Mouse (Mus musculus): ENCODE data around the gene Olfr486. TPM values are rescaled to one million over a fixed set of nuclear protein-coding genes. Genes with fewer than 3 reads are reported as not detected.
"Not testable (repeated sequence)": the region's sequence is repeated elsewhere in the genome, so short reads cannot be mapped to it uniquely, and the experiment has no call there.

Olfr486 gene
- polyA plus RNA-seq (2015; fragmentation: Nextera tagmentation; extraction: Ambion mirVana): not detected in 2 replicates

GRCm38 (mm10) chr7:108172642-108173041, at the start of gene Olfr486:
TSS of gene Olfr486 (minus strand) at chr7:108172742.
- not testable (repeated sequence) for ATAC-seq (ENCODE audit: low FRiP score, low TSS enrichment)
- WGBS: 83% methylated on average over 1 of the region's 1 CpGs

GRCm38 (mm10) chr7:108214536-108214935, 42.0 kb upstream of the Olfr486 start, which contains the start of gene Olfr487:
TSS of gene Olfr487 (minus strand) at chr7:108214636.
- H3K4me2 ChIP-seq (replicated peaks; ENCODE audit: low read depth, low read length); H3K4me1 ChIP-seq (ENCODE audit: insufficient read depth, low read length); H3K9me3 ChIP-seq (ENCODE audit: low read length); H3K4me3 ChIP-seq (ENCODE audit: low read length); H3K9ac ChIP-seq (replicated peaks; ENCODE audit: low read length); H3K36me3 ChIP-seq (ENCODE audit: insufficient read depth, low read length); H3K27ac ChIP-seq (ENCODE audit: low read length); ATAC-seq (ENCODE audit: low FRiP score, low TSS enrichment); H3K27me3 ChIP-seq (ENCODE audit: insufficient read depth, low read length): not testable (repeated sequence)

More at GRCm38 (mm10) chr7:108172642-108173041, at the start of gene Olfr486:
- not testable (repeated sequence) for H3K27ac ChIP-seq (ENCODE audit: low read length); H3K9ac ChIP-seq (replicated peaks; ENCODE audit: low read length); H3K4me3 ChIP-seq (ENCODE audit: low read length); H3K4me1 ChIP-seq (ENCODE audit: insufficient read depth, low read length); H3K27me3 ChIP-seq (ENCODE audit: insufficient read depth, low read length); H3K36me3 ChIP-seq (ENCODE audit: insufficient read depth, low read length); H3K4me2 ChIP-seq (replicated peaks; ENCODE audit: low read depth, low read length); H3K9me3 ChIP-seq (ENCODE audit: low read length)

- 66% methylated on average over 6 of the region's 6 CpGs for WGBS
- no peak for ATAC-seq (ENCODE audit: low FRiP score, low TSS enrichment)
- no peaks in the 10 kb centered on the region for H3K9me3 ChIP-seq (ENCODE audit: low read length)
- H3K4me3 ChIP-seq (ENCODE audit: low read length): no peak overlapping the region
- H3K27ac ChIP-seq (ENCODE audit: low read length): no peak overlapping the region
- no peaks in the 10 kb centered on the region for H3K36me3 ChIP-seq (ENCODE audit: insufficient read depth, low read length)
- H3K9ac ChIP-seq (replicated peaks; ENCODE audit: low read length): no peak overlapping the region
- no peak overlapping the region for H3K4me2 ChIP-seq (replicated peaks; ENCODE audit: low read depth, low read length)
- no peaks in the 10 kb centered on the region for H3K27me3 ChIP-seq (ENCODE audit: insufficient read depth, low read length)
- H3K4me1 ChIP-seq (ENCODE audit: insufficient read depth, low read length): no peaks in the 10 kb centered on the region
Observed at GRCm38 (mm10) chr7:108196938-108197337, 24.4 kb upstream of the Olfr486 start.

- not testable (repeated sequence) for ATAC-seq (ENCODE audit: low FRiP score, low TSS enrichment); H3K4me3 ChIP-seq (ENCODE audit: low read length); H3K4me1 ChIP-seq (ENCODE audit: insufficient read depth, low read length); H3K27ac ChIP-seq (ENCODE audit: low read length); H3K9me3 ChIP-seq (ENCODE audit: low read length); H3K4me2 ChIP-seq (replicated peaks; ENCODE audit: low read depth, low read length); H3K36me3 ChIP-seq (ENCODE audit: insufficient read depth, low read length); H3K27me3 ChIP-seq (ENCODE audit: insufficient read depth, low read length); H3K9ac ChIP-seq (replicated peaks; ENCODE audit: low read length)
- 58% methylated on average over 3 of the region's 3 CpGs for WGBS
Observed at GRCm38 (mm10) chr7:108196337-108196736, 23.8 kb upstream of the Olfr486 start.

DNA sequence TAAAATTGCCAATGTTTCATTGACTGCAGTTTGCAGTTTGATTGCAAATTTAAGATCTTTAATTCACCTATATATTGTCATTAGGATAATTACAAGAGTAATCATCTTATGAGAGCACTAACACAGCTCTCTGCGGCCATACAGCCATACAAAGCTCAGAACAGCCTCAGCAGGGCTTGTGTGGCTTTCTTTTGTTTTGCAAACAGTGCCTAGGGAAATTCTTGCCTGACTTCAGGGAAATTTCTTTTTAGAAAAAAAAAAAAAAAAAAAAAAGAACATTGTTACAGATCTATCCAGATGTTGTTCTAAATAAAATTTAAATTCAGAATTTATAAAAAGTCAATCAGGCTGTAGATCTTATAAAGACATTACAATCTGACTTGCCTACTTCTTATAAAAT, 20.2 kb upstream of the Olfr486 start:
- H3K27ac ChIP-seq (ENCODE audit: low read length); H3K9ac ChIP-seq (replicated peaks; ENCODE audit: low read length); H3K36me3 ChIP-seq (ENCODE audit: insufficient read depth, low read length); H3K9me3 ChIP-seq (ENCODE audit: low read length); H3K4me3 ChIP-seq (ENCODE audit: low read length); ATAC-seq (ENCODE audit: low FRiP score, low TSS enrichment); H3K4me1 ChIP-seq (ENCODE audit: insufficient read depth, low read length); H3K27me3 ChIP-seq (ENCODE audit: insufficient read depth, low read length); H3K4me2 ChIP-seq (replicated peaks; ENCODE audit: low read depth, low read length): not testable (repeated sequence)
- 65% methylated on average over 1 of the region's 1 CpGs for WGBS

GRCm38 (mm10) chr7:108191196-108191595, 18.7 kb upstream of the Olfr486 start:
- not testable (repeated sequence) for H3K27me3 ChIP-seq (ENCODE audit: insufficient read depth, low read length); H3K36me3 ChIP-seq (ENCODE audit: insufficient read depth, low read length); H3K4me2 ChIP-seq (replicated peaks; ENCODE audit: low read depth, low read length); H3K9ac ChIP-seq (replicated peaks; ENCODE audit: low read length); ATAC-seq (ENCODE audit: low FRiP score, low TSS enrichment); H3K9me3 ChIP-seq (ENCODE audit: low read length); H3K4me1 ChIP-seq (ENCODE audit: insufficient read depth, low read length); H3K4me3 ChIP-seq (ENCODE audit: low read length); H3K27ac ChIP-seq (ENCODE audit: low read length)
- WGBS: 50% methylated on average over 2 of the region's 2 CpGs

DNA sequence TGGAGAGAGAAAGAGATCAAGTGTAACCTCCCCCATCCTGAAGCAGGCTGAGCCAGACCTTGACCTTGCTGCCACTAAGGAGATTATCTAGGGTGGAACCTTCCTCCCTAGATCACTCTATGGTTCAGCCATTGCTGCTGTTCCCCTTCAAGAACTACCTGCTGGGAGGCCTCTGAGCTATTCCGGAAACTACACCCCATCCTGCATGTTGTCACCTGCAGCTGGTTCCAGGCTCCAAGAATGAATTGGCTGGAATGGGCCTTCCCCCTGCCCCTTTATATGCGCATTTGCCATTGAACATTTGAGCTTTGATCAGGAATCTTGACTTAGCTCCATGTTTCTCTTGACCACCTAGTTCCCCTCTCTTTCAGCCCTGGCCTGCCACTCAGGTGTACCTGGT, 12.7 kb upstream of the Olfr486 start:
- H3K36me3 ChIP-seq (ENCODE audit: insufficient read depth, low read length); ATAC-seq (ENCODE audit: low FRiP score, low TSS enrichment); H3K9me3 ChIP-seq (ENCODE audit: low read length); H3K4me2 ChIP-seq (replicated peaks; ENCODE audit: low read depth, low read length); H3K9ac ChIP-seq (replicated peaks; ENCODE audit: low read length); H3K4me3 ChIP-seq (ENCODE audit: low read length); H3K27ac ChIP-seq (ENCODE audit: low read length); H3K4me1 ChIP-seq (ENCODE audit: insufficient read depth, low read length); H3K27me3 ChIP-seq (ENCODE audit: insufficient read depth, low read length): not testable (repeated sequence)
- WGBS: 85% methylated on average over 2 of the region's 2 CpGs

DNA sequence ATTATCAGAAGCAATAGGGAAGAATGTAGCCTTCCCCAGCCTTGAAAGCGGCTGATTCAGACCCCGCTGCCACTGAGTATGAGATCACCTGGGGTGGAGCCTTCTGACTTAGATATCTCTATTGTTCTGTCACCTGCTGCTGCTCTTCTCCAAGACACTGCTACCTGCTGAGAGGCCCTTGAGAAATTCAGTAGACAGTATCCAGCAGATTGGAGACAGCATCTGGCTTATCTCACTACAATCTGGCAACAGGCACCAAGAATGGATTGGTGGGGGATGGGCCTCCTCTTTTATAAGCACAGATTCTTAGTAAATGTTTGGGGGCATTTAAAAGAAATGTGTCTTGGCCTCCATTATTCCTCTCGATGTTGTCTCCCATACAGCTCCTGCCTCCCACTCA, 11.9 kb upstream of the Olfr486 start:
- H3K4me2 ChIP-seq (replicated peaks; ENCODE audit: low read depth, low read length); H3K9me3 ChIP-seq (ENCODE audit: low read length); ATAC-seq (ENCODE audit: low FRiP score, low TSS enrichment); H3K36me3 ChIP-seq (ENCODE audit: insufficient read depth, low read length); H3K4me1 ChIP-seq (ENCODE audit: insufficient read depth, low read length); H3K9ac ChIP-seq (replicated peaks; ENCODE audit: low read length); H3K4me3 ChIP-seq (ENCODE audit: low read length); H3K27me3 ChIP-seq (ENCODE audit: insufficient read depth, low read length); H3K27ac ChIP-seq (ENCODE audit: low read length): not testable (repeated sequence)
- 82% methylated on average over 3 of the region's 3 CpGs for WGBS

GRCm38 (mm10) chr7:108159771-108160170, 12.8 kb downstream of the Olfr486 start, which contains the start of gene Olfr485:
TSS of gene Olfr485 (minus strand) at chr7:108159871.
- Histone ChIP-seq H3K36me3 (ENCODE audit: insufficient read depth, low read length) (no peaks in the 10 kb centered on the region), H3K4me1 (ENCODE audit: insufficient read depth, low read length) (no peaks in the 10 kb centered on the region)

DNA sequence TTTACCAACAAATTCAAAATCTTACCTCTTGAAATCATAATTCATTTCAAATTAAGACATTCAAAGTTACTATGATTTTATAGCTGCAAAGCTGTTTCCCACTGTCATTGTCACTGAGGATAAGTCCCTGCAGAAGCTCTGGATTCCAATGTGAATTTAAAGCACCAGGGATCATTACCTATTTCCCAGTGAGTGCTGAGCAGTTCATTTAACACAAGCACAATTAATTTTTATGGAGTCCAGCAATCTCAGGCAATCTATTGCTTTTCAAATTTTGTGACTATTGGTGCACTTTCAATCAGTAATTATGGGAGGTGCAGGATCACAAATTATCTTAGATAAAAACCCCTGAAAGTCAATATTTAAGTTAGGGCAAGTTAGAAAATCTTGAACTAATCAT, 45.2 kb downstream of the Olfr486 start, which contains the start of gene Olfr484:
TSS of gene Olfr484 (minus strand) at position 101 of the 400 bp plus-strand sequence.
- no peaks in the 10 kb centered on the region for H3K4me1 ChIP-seq (ENCODE audit: insufficient read depth, low read length)
- H3K9me3 ChIP-seq (ENCODE audit: low read length): no peaks in the 10 kb centered on the region
- no peak for ATAC-seq (ENCODE audit: low FRiP score, low TSS enrichment)
- no peak within 1 kb of the TSS for H3K4me3 ChIP-seq (ENCODE audit: low read length)
- H3K36me3 ChIP-seq (ENCODE audit: insufficient read depth, low read length): no peaks in the 10 kb centered on the region
- no peak within 1 kb of the TSS for H3K9ac ChIP-seq (replicated peaks; ENCODE audit: low read length)
- no peaks in the 10 kb centered on the region for H3K27me3 ChIP-seq (ENCODE audit: insufficient read depth, low read length)
- H3K27ac ChIP-seq (ENCODE audit: low read length): no peak within 1 kb of the TSS
- no peak within 1 kb of the TSS for H3K4me2 ChIP-seq (replicated peaks; ENCODE audit: low read depth, low read length)

More at GRCm38 (mm10) chr7:108159771-108160170, 12.8 kb downstream of the Olfr486 start, which contains the start of gene Olfr485:
- no peaks in the 10 kb centered on the region for H3K9me3 ChIP-seq (ENCODE audit: low read length)
- no peak within 1 kb of the TSS for H3K4me3 ChIP-seq (ENCODE audit: low read length)
- no peak for ATAC-seq (ENCODE audit: low FRiP score, low TSS enrichment)
- no peak within 1 kb of the TSS for H3K27ac ChIP-seq (ENCODE audit: low read length)
- H3K27me3 ChIP-seq (ENCODE audit: insufficient read depth, low read length): no peaks in the 10 kb centered on the region
- no peak within 1 kb of the TSS for H3K4me2 ChIP-seq (replicated peaks; ENCODE audit: low read depth, low read length)
- no peak within 1 kb of the TSS for H3K9ac ChIP-seq (replicated peaks; ENCODE audit: low read length)
